Mouse (Mus musculus): ENCODE measurements around the gene Rexo2.

DNA sequence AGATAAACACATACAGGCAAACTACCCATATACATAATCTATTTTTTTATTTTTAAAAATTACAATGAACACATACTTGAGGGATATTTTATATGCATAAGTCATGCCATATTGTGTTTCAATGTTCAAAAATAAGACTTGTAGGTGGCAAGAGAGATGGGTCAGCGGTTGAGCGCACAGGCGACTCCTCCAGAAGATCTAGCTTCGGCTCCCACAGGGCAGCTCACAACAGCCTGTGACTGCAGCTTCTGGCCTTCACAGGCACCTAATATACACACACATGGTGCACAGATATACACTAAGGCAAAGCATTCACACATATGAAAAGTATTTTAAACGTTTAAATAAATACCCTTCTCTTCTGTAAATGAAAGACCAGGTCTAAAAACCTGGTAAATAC is 21.0 kb downstream of the Rexo2 start:
- no peak for TF ChIP-seq CTCF (IDR thresholded peaks at IDR 0.05; ENCODE audit: control insufficient read depth, insufficient read depth, insufficient read length)
- TF ChIP-seq FOSL1 (IDR thresholded peaks at IDR 0.05; ENCODE audit: insufficient read depth, low read length, poor library complexity, severe bottlenecking), result no peak
- no peak for TF ChIP-seq USF1 (IDR thresholded peaks at IDR 0.05; ENCODE audit: low read depth)
- TF ChIP-seq MYOG (IDR thresholded peaks at IDR 0.05; ENCODE audit: control insufficient read depth, extremely low read depth, insufficient read length), result no peak
- TF ChIP-seq CEBPB (IDR thresholded peaks at IDR 0.05; ENCODE audit: low read depth), result no peak
- no peak for TF ChIP-seq MYOD1 (IDR thresholded peaks at IDR 0.05; ENCODE audit: control insufficient read depth, insufficient read length, low read depth)
- no peak for TF ChIP-seq MAX (IDR thresholded peaks at IDR 0.05)
